Mouse (Mus musculus) CH12.LX (cell line): ENCODE measurements around the gene Ampd3.

Source experiments
- CHD2 ChIP-seq: IDR thresholded peaks from 2 replicates; pipeline ENCODE4 v1.6.1; 2011; ENCODE audit warnings: low read length, improper control_type of control experiment
- CTCF ChIP-seq, 2 experiments: IDR thresholded peaks in 1 of 2; conservative IDR thresholded peaks in 1 of 2; 2 replicates each; pipeline ENCODE4 v1.5.1; 2011 to 2012; ENCODE audit warnings: low read depth in 2 of 2, low read length in 2 of 2, improper control_type of control experiment in 1 of 2, inconsistent platforms in 1 of 2, mild to moderate bottlenecking in 1 of 2, moderate library complexity in 1 of 2
- ETS1 ChIP-seq: conservative IDR thresholded peaks from 2 replicates; pipeline ENCODE4 v1.6.1; 2012; ENCODE audit warnings: low read depth, mild to moderate bottlenecking, inconsistent platforms, low read length, improper control_type of control experiment, moderate library complexity
- MAX ChIP-seq: IDR thresholded peaks from 2 replicates; pipeline ENCODE4 v1.6.1; 2011; ENCODE audit warnings: low read length, improper control_type of control experiment
- POLR2A ChIP-seq: IDR thresholded peaks from 2 replicates; pipeline ENCODE4 v1.6.1; 2011; ENCODE audit warnings: low read depth, mild to moderate bottlenecking, improper control_type of control experiment, low read length
- RCOR1 ChIP-seq: conservative IDR thresholded peaks from 2 replicates; pipeline ENCODE4 v1.6.1; 2012; ENCODE audit warnings: low read depth, mild to moderate bottlenecking, inconsistent platforms, low read length, improper control_type of control experiment
- SIN3A ChIP-seq: IDR thresholded peaks from 2 replicates; pipeline ENCODE4 v1.6.1; 2012; ENCODE audit warnings: low read length, improper control_type of control experiment, inconsistent platforms
- ZC3H11A ChIP-seq: IDR thresholded peaks from 2 replicates; pipeline ENCODE4 v1.6.1; 2012; ENCODE audit warnings: low read depth, mild to moderate bottlenecking, inconsistent platforms, low read length, improper control_type of control experiment

- TF ChIP-seq ZC3H11A (no peak), CTCF (conservative IDR thresholded peaks at IDR 0.05 in 1 of 2, IDR thresholded peaks at IDR 0.05 in 1 of 2; ENCODE audit: low read depth in 2 of 2, low read length in 2 of 2) (no peak), MAX (no peak), CHD2 (no peak), ETS1 (no peak), POLR2A (no peak), SIN3A (no peak), RCOR1 (no peak)
These were observed 41.9 kb downstream of the Ampd3 start for GRCm38 (mm10) chr7:110809585-110810557.
